Mouse (Mus musculus): ENCODE measurements at regions not wholly inside any gene's neighbourhood (a gene's known extent, or its start where the extent isn't known, plus 50 kb on each side); places are given as distances from the start of the nearest gene placed in this dataset.

DNA sequence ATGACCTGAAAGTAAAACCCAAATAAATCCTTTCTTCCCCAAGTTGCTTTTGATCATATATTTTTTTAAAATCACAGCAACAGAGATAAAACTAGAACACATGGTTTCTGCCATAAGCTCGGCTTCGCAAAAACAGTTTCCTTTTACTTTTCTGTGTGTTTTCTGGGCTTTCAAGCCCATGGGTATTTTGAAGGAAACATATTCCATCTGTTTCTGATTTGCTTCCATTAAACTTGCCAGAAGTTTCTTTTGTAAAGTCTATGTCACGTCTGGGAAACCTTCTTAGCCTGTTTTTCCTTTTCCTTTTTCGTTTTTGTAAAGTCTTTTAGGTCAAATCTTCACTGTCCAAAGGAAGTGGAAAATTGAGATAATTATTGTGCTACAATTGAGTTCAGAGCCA is 167.2 kb upstream of the Auts2 start:
- Histone ChIP-seq H3K4me2 (no peak overlapping the region), H3K27me3 (replicated peaks) (no peaks in the 10 kb centered on the region), H3K9me3 (replicated peaks) (no peaks in the 10 kb centered on the region), H3K4me3 (replicated peaks) (no peak overlapping the region), H3K4me1 (no peaks in the 10 kb centered on the region), H3K36me3 (no peaks in the 10 kb centered on the region), H3K27ac (replicated peaks) (no peak overlapping the region), H3K9ac (replicated peaks) (no peak overlapping the region)
- 82% methylated on average over 4 of the region's 4 CpGs for WGBS
- ATAC-seq (ENCODE audit: low FRiP score), result no peak

DNA sequence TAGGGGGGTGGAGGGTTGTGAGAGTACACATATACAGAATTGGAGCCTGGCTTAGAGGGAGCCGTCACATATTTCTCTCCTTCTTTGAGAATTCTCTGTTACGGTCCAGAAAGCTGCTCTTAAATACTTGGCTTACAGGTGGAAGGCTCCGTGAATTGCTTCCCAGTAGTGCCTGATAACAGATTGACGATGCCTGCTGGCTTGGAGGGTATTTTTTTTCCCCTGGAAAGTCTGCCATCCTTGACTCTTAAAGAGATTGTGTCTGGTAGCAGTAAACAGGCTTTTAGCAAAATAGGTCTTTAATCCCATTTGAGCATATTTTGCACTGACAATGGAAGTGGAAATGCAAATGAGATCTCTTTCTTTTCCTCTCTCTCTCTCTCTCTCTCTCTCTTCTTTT is 164.4 kb upstream of the Auts2 start:
- H3K9me3 ChIP-seq (replicated peaks), result no peaks in the 10 kb centered on the region
- 39% methylated on average over 4 of the region's 4 CpGs for WGBS
- no peaks in the 10 kb centered on the region for H3K36me3 ChIP-seq
- H3K4me3 ChIP-seq (replicated peaks), result no peak overlapping the region
- H3K9ac ChIP-seq (replicated peaks), result no peak overlapping the region
- no peaks in the 10 kb centered on the region for H3K27me3 ChIP-seq (replicated peaks)
- H3K4me2 ChIP-seq, result no peak overlapping the region
- no peaks in the 10 kb centered on the region for H3K4me1 ChIP-seq
- ATAC-seq (ENCODE audit: low FRiP score), result no peak
- H3K27ac ChIP-seq (replicated peaks), result no peak overlapping the region

DNA sequence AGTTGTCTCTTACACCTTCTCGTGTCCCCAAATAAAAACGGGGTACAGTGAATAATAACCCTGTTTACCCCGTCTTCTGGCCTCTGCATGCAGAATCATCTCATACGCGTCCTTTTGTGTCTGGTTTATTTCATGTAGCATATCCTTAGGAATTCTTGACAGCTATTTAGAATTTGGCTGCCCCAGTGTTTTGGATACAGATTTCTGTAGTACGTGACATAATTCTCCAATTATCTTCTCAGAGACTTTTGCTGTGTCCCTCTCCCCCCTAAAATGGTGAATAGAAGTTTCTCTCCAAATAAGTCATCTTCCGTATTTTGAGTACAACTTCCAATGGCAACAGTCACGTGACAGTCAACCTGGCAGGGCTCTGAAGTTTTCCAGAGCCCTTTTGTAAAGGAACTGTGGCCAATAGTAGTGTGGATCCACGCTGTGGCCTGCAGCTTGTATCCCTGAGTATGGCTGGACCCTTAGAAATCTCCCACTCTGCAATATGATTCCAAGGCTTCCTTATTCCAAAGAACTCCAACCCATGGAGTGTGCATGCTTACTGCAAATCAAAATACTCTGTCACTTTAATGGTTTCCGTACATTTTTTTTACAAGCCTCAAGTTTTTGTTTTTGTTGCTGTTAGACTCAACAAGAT is 160.4 kb upstream of the Auts2 start:
- Histone ChIP-seq H3K9ac (replicated peaks) (no peak overlapping the region), H3K27ac (replicated peaks) (no peak overlapping the region), H3K4me3 (replicated peaks) (no peak overlapping the region), H3K36me3 (no peaks in the 10 kb centered on the region), H3K4me2 (no peak overlapping the region), H3K27me3 (replicated peaks) (no peaks in the 10 kb centered on the region), H3K4me1 (no peaks in the 10 kb centered on the region), H3K9me3 (replicated peaks) (no peaks in the 10 kb centered on the region)
- no peak for ATAC-seq (ENCODE audit: low FRiP score)
- WGBS, result 89% methylated on average over 10 of the region's 10 CpGs

DNA sequence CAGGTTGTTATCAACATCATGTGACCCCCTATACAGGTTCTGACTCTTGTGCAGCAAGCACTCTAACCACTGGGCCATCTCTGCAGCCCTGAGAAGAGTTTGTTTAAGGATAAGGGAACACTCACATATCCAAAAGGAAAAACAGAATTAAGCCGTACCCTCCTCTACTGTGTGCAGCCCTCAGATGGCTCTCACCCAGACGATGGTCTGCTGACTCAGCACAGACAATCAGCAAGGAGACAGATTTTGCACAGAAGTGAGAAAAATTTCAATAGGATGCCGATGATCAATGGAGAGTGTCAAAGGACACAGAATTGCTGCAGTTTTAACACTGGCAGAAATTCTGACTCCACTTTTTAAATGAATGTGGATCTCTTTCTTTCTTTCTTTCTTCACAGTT is 159.4 kb upstream of the Auts2 start:
- Histone ChIP-seq H3K4me3 (replicated peaks) (no peak overlapping the region), H3K4me1 (no peaks in the 10 kb centered on the region), H3K27ac (replicated peaks) (no peak overlapping the region), H3K9me3 (replicated peaks) (no peaks in the 10 kb centered on the region), H3K9ac (replicated peaks) (no peak overlapping the region), H3K27me3 (replicated peaks) (no peaks in the 10 kb centered on the region), H3K4me2 (no peak overlapping the region), H3K36me3 (no peaks in the 10 kb centered on the region)
- 83% methylated on average over 3 of the region's 3 CpGs for WGBS
- no peak for ATAC-seq (ENCODE audit: low FRiP score)

DNA sequence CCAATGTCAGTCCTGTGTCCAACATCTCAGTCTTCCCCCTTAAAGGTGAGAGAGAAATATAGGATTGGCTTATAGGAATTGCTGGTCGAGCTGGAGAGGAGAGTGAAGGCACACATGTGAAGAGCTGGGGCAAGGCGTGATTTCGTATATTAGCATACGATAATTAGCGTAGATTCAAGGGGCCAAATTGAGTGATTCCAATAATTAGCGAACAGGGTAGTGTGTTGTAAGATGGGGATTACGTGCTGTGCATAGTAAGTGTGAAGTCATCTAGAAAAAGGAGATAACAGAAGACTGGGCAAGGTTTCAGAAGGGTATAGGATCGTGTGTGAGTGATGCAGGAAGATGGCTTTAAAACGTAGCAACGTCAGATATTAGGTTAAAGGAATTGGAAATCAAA is 147.6 kb upstream of the Auts2 start:
- 86% methylated on average over 10 of the region's 10 CpGs for WGBS
- no peaks in the 10 kb centered on the region for H3K27me3 ChIP-seq (replicated peaks)
- H3K36me3 ChIP-seq, result no peaks in the 10 kb centered on the region
- H3K9ac ChIP-seq (replicated peaks), result no peak overlapping the region
- no peak overlapping the region for H3K27ac ChIP-seq (replicated peaks)
- H3K9me3 ChIP-seq (replicated peaks), result peaks cover 4% of the 10 kb centered on the region; the same call in 1 of the 2 replicates
- ATAC-seq (ENCODE audit: low FRiP score), result no peak
- H3K4me2 ChIP-seq, result no peak overlapping the region
- H3K4me1 ChIP-seq, result no peaks in the 10 kb centered on the region
- no peak overlapping the region for H3K4me3 ChIP-seq (replicated peaks)

DNA sequence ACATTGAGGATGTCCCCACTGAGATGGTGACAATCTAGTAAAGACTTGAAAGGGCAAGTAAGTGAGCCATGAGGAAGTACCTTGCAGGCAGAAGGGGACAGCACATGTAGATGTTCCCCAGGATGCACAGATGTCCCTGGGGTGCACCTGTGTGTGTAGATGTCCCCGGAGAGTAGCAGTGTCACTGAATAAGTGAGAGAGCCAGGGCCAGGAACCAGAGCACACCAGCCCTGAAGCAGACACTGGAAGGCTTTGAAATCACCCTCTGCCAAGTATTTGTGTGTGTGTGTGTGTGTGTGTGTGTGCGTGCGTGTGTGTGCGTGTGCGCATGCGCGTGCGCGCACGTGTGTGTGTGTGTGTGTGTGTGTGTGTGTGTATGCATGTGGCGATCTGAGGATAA is 132.1 kb upstream of the Auts2 start:
- H3K27me3 ChIP-seq (replicated peaks), result no peaks in the 10 kb centered on the region
- no peak for ATAC-seq (ENCODE audit: low FRiP score)
- no peak overlapping the region for H3K4me3 ChIP-seq (replicated peaks)
- H3K4me2 ChIP-seq, result no peak overlapping the region
- no peak overlapping the region for H3K27ac ChIP-seq (replicated peaks)
- no peaks in the 10 kb centered on the region for H3K36me3 ChIP-seq
- H3K9ac ChIP-seq (replicated peaks), result no peak overlapping the region
- peaks cover 5% of the 10 kb centered on the region; the same call in 1 of the 2 replicates for H3K4me1 ChIP-seq
- H3K9me3 ChIP-seq (replicated peaks), result no peaks in the 10 kb centered on the region
- WGBS, result 92% methylated on average over 11 of the region's 11 CpGs

DNA sequence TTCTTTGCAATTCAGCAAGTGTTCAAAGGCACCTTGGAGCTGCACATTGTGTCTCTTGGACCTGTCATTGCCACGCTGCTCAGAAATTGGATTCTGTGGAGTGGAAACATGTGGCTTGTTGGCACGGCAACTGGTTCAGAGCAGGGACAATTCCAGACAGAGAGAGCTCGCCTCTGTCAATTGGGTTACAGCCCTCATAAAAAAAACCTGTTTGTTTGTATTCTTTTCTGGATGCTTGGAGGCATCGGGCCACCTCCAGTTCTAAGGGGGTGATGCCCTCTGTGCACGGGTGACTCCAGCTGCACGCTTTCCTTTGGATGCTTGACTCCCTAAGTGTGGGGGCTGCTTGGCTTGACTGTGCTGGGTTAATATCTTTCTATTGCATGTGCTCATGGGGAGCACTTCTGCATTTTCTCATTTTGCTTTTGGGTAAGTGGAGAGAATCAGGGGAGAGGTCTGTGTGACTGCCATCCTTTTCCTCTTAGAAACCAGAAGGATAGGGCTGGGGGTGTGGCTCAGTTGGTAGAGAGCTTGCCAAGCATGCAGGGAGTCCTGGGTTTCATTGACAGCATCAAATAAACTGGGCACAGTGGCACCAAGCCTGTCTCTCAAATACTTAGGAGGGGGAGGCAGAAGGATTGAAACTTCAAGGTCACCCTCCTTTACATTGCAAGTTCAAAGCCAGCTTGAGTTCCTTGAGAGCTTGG is 130.6 kb upstream of the Auts2 start:
- Histone ChIP-seq H3K27me3 (replicated peaks) (no peaks in the 10 kb centered on the region), H3K4me1 (peaks cover 5% of the 10 kb centered on the region; the same call in 1 of the 2 replicates), H3K4me2 (no peak overlapping the region), H3K36me3 (no peaks in the 10 kb centered on the region), H3K4me3 (replicated peaks) (no peak overlapping the region), H3K9me3 (replicated peaks) (no peaks in the 10 kb centered on the region), H3K9ac (replicated peaks) (no peak overlapping the region), H3K27ac (replicated peaks) (no peak overlapping the region)
- no peak for ATAC-seq (ENCODE audit: low FRiP score)
- 15% methylated on average over 6 of the region's 6 CpGs for WGBS

DNA sequence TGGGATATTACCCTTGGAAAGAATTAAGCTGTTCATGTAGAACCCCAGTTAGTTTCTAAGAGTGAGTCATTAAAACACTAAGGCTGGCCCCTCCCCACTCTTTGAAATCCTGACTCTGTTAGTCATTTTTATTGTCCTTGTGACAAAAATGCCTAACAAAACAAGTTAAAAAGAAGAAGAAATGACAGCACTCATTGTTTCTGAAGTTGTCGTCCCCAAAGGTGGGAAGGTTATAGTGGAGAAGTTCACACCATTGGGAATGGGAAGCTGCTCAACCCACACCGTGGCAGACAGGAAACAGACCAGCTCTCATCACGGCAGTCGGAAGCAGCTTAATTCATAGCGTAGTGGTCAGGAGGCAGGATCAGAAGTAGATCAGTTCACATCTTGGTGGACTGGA is 128.4 kb upstream of the Auts2 start:
- H3K9ac ChIP-seq (replicated peaks), result no peak overlapping the region
- H3K4me2 ChIP-seq, result no peak overlapping the region
- 38% methylated on average over 5 of the region's 5 CpGs for WGBS
- H3K36me3 ChIP-seq, result no peaks in the 10 kb centered on the region
- ATAC-seq (ENCODE audit: low FRiP score), result no peak
- no peak overlapping the region for H3K4me3 ChIP-seq (replicated peaks)
- H3K27ac ChIP-seq (replicated peaks), result no peak overlapping the region
- H3K27me3 ChIP-seq (replicated peaks), result no peaks in the 10 kb centered on the region
- H3K9me3 ChIP-seq (replicated peaks), result no peaks in the 10 kb centered on the region
- H3K4me1 ChIP-seq, result peaks cover 8% of the 10 kb centered on the region; the same call in 1 of the 2 replicates

DNA sequence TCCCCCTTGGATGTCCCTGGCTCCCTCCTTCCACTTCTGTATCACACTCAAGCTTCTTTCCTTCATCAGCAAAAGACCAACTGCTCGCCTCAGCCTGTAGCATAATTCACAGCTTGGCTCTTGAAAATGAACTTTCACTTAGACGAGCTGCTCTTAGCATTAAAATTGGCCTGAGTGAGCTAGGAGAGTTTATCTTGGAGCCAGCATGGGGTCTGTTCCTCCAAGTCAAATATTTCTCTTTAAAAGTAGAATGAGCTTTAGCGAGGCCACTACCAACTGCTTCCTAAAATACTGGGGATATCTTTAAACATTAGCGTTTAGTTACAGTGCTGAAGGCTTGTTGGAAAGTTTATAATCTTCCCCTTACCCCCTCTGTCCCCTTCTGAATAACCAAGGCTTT is 124.2 kb upstream of the Auts2 start:
- no peak overlapping the region for H3K9ac ChIP-seq (replicated peaks)
- H3K4me3 ChIP-seq (replicated peaks), result no peak overlapping the region
- whole genome bisulfite sequencing, result 66% methylated on average over 4 of the region's 4 CpGs
- no peak overlapping the region for H3K27ac ChIP-seq (replicated peaks)
- H3K4me1 ChIP-seq, result 0 out of 2 replicates have a peak, but pooled peaks cover 2% of the 10 kb centered on the region
- no peaks in the 10 kb centered on the region for H3K36me3 ChIP-seq
- H3K27me3 ChIP-seq (replicated peaks), result no peaks in the 10 kb centered on the region
- H3K9me3 ChIP-seq (replicated peaks), result no peaks in the 10 kb centered on the region
- no peak for ATAC-seq (ENCODE audit: low FRiP score)
- no peak overlapping the region for H3K4me2 ChIP-seq

DNA sequence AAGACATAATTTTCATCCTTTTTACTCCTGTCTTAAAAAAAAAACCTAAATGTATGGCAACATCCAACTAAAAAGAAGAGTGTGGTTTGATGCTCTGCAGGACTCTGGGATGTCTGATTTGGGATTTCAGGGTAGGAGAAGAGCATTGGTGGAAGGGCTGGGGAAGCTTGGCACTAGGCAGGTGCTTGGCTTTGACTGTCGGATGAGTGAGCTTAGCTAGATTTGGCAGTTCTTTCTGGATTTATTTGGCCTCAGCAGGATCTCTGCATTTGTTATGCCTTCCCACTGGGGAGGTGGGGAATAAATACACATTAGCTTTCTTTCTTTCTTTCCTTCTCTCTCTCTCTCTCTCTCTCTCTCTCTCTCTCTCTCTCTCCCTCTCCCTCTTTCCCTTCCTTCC is 118.1 kb upstream of the Auts2 start:
- H3K27me3 ChIP-seq (replicated peaks), result no peaks in the 10 kb centered on the region
- no peaks in the 10 kb centered on the region for H3K4me1 ChIP-seq
- 0 out of 2 replicates have a peak, but pooled peaks cover 7% of the 10 kb centered on the region for H3K9me3 ChIP-seq (replicated peaks)
- 53% methylated on average over 1 of the region's 1 CpGs for WGBS
- no peak for ATAC-seq (ENCODE audit: low FRiP score)
- no peak overlapping the region for H3K9ac ChIP-seq (replicated peaks)
- H3K27ac ChIP-seq (replicated peaks), result no peak overlapping the region
- no peak overlapping the region for H3K4me3 ChIP-seq (replicated peaks)
- H3K4me2 ChIP-seq, result no peak overlapping the region
- no peaks in the 10 kb centered on the region for H3K36me3 ChIP-seq

DNA sequence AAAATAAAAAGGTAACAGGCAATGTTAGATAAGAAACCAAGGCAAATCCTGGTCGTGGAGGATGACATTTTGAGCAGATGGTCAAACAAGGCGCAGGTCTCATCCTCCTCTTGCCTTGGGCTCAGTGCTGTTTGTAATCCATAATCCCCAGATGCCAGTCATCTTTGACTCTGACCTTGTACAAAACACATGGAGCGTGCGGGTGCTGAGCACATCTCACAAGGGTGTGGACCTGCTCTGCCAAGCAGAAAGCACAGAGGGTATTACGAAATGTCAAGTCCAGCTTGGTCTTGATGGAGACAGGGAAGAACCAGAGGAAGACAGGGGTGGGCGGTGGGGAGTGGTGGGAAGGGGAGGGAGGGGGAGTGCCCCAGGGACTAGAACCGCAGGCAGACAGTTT is 116.9 kb upstream of the Auts2 start:
- H3K36me3 ChIP-seq, result no peaks in the 10 kb centered on the region
- no peak for ATAC-seq (ENCODE audit: low FRiP score)
- 0 out of 2 replicates have a peak, but pooled peaks cover 7% of the 10 kb centered on the region for H3K9me3 ChIP-seq (replicated peaks)
- H3K4me3 ChIP-seq (replicated peaks), result no peak overlapping the region
- 82% methylated on average over 7 of the region's 7 CpGs for WGBS
- H3K4me1 ChIP-seq, result no peaks in the 10 kb centered on the region
- H3K27me3 ChIP-seq (replicated peaks), result no peaks in the 10 kb centered on the region
- H3K27ac ChIP-seq (replicated peaks), result no peak overlapping the region
- H3K4me2 ChIP-seq, result no peak overlapping the region
- no peak overlapping the region for H3K9ac ChIP-seq (replicated peaks)

DNA sequence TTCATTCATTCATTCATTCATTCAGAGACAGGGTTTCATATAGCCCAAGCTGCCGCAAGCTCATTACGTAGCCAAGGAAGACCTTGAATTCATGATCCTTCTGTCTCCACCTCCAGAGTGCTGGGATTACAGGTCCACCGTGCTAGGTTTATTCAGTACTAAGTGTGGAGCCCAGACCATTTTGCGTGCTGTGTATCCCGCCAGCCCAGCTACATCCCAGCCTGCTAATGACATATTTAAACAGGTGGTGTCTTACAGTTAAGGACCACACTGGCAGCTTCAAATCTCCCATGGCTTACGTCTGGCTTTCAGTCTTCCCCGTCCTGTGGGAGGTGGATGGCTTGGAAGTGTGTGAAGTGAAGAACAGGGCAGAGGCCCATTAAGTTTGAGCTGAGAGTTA is 111.2 kb upstream of the Auts2 start:
- Histone ChIP-seq H3K4me2 (no peak overlapping the region), H3K9ac (replicated peaks) (no peak overlapping the region), H3K27me3 (replicated peaks) (no peaks in the 10 kb centered on the region), H3K36me3 (no peaks in the 10 kb centered on the region), H3K4me1 (0 out of 2 replicates have a peak, but pooled peaks cover 4% of the 10 kb centered on the region), H3K27ac (replicated peaks) (no peak overlapping the region), H3K9me3 (replicated peaks) (0 out of 2 replicates have a peak, but pooled peaks cover 7% of the 10 kb centered on the region), H3K4me3 (replicated peaks) (no peak overlapping the region)
- WGBS, result 91% methylated on average over 7 of the region's 7 CpGs
- no peak for ATAC-seq (ENCODE audit: low FRiP score)

Data from neural tube, embryonic 15.5 days (tissue).